Mouse (Mus musculus) MEL (cell line): Measurements from ENCODE around the gene Fam155a. TPM values are rescaled to one million over a fixed set of nuclear protein-coding genes. Genes with fewer than 3 reads are reported as not detected.

Experiments used
- DNase-seq: peaks from one replicate; pipeline ENCODE4 v3.0.0; 2011; ENCODE audit warnings: low read depth, low spot score
- H3K27ac ChIP-seq: 2 replicates; pipeline ENCODE4 v1.5.1; 2012; ENCODE audit warnings: low read depth, mild to moderate bottlenecking, control low read depth, low read length, moderate library complexity; ENCODE audit not compliant: control insufficient read depth
- H3K27me3 ChIP-seq, 2 experiments: fragments of 150-350 bp in 1 of 2; sonication (generic) in 1 of 2; 2 replicates each; pipeline ENCODE4 v1.6.1; 2012; ENCODE audit warnings: low read length in 2 of 2, mild to moderate bottlenecking in 2 of 2, improper control_type of control experiment in 1 of 2, moderate library complexity in 1 of 2; ENCODE audit not compliant: insufficient read depth in 2 of 2, control insufficient read depth in 1 of 2
- H3K36me3 ChIP-seq, 2 experiments: 2 replicates each; pipeline ENCODE4 v1.6.1; 2012 to 2014; ENCODE audit warnings: low read length in 2 of 2, improper control_type of control experiment in 1 of 2, inconsistent platforms in 1 of 2, mild to moderate bottlenecking in 1 of 2; ENCODE audit not compliant: insufficient read depth in 2 of 2, control insufficient read depth in 1 of 2
- H3K4me1 ChIP-seq, 2 experiments: fragments of 150-350 bp in 1 of 2; sonication (generic) in 1 of 2; 2 replicates each; pipeline ENCODE4 v1.6.1; 2012; ENCODE audit warnings: low read length in 2 of 2, improper control_type of control experiment in 1 of 2, mild to moderate bottlenecking in 1 of 2; ENCODE audit not compliant: insufficient read depth in 2 of 2, control insufficient read depth in 1 of 2
- H3K4me3 ChIP-seq, 2 experiments: fragments of 150-350 bp in 1 of 2; sonication (generic) in 1 of 2; 2 replicates each; pipeline ENCODE4 v1.5.1; 2012; ENCODE audit warnings: low read depth in 2 of 2, low read length in 2 of 2, mild to moderate bottlenecking in 2 of 2, moderate library complexity in 2 of 2, control low read depth in 1 of 2, improper control_type of control experiment in 1 of 2; ENCODE audit not compliant: control insufficient read depth in 1 of 2, insufficient read depth in 1 of 2
- H3K79me2 ChIP-seq: 2 replicates; pipeline ENCODE4 v1.6.1; 2012; ENCODE audit warnings: mild to moderate bottlenecking, low read length, moderate library complexity; ENCODE audit not compliant: control insufficient read depth, poor library complexity, insufficient read depth
- H3K9ac ChIP-seq: 2 replicates; pipeline ENCODE4 v1.6.1; 2012; ENCODE audit warnings: low read depth, mild to moderate bottlenecking, control low read depth, low read length, moderate library complexity; ENCODE audit not compliant: control insufficient read depth, poor library complexity, severe bottlenecking
- H3K9me3 ChIP-seq: fragments of 150-350 bp; sonication (generic); replicated peaks from 2 replicates; pipeline ENCODE4 v1.6.1; 2012; ENCODE audit warnings: mild to moderate bottlenecking, low read length, improper control_type of control experiment, moderate library complexity; ENCODE audit not compliant: insufficient read depth
- BHLHE40 ChIP-seq: IDR thresholded peaks from 2 replicates; pipeline ENCODE4 v1.6.1; 2012; ENCODE audit warnings: low read depth, mild to moderate bottlenecking, inconsistent platforms, low read length, improper control_type of control experiment, borderline replicate concordance
- ELF1 ChIP-seq: IDR thresholded peaks from 2 replicates; pipeline ENCODE4 v1.6.1; 2014; ENCODE audit warnings: low read depth, mild to moderate bottlenecking, inconsistent platforms, low read length, improper control_type of control experiment, moderate library complexity
- ETS1 ChIP-seq: IDR thresholded peaks from 2 replicates; pipeline ENCODE4 v1.6.1; 2012; ENCODE audit warnings: low read depth, mild to moderate bottlenecking, inconsistent platforms, low read length, improper control_type of control experiment, moderate library complexity
- JUND ChIP-seq: IDR thresholded peaks from 2 replicates; pipeline ENCODE4 v1.6.1; 2011; ENCODE audit warnings: low read depth, mild to moderate bottlenecking, improper control_type of control experiment, low read length
- KAT2A ChIP-seq: conservative IDR thresholded peaks from 2 replicates; pipeline ENCODE4 v1.6.1; 2012; ENCODE audit warnings: low read depth, low read length, improper control_type of control experiment, inconsistent platforms
- MEF2A ChIP-seq: IDR thresholded peaks from 2 replicates; pipeline ENCODE4 v1.6.1; 2014; ENCODE audit warnings: low read depth, mild to moderate bottlenecking, inconsistent platforms, low read length, improper control_type of control experiment; ENCODE audit not compliant: poor library complexity, insufficient replicate concordance, severe bottlenecking; ENCODE audit errors: extremely low read depth
- MXI1 ChIP-seq: IDR thresholded peaks from 2 replicates; pipeline ENCODE4 v1.6.1; 2011; ENCODE audit warnings: mild to moderate bottlenecking, low read depth, low read length, improper control_type of control experiment
- MYB ChIP-seq: IDR thresholded peaks from 2 replicates; pipeline ENCODE4 v1.6.1; 2011; ENCODE audit warnings: mild to moderate bottlenecking, low read depth, low read length, improper control_type of control experiment
- NRF1 ChIP-seq: IDR thresholded peaks from 2 replicates; pipeline ENCODE4 v1.6.1; 2014; ENCODE audit warnings: low read depth, mild to moderate bottlenecking, inconsistent platforms, low read length, improper control_type of control experiment, moderate library complexity; ENCODE audit not compliant: poor library complexity, insufficient read depth, severe bottlenecking
- POLR2A ChIP-seq, 2 experiments: IDR thresholded peaks; 2 replicates each; pipeline ENCODE4 v1.6.1; 2011 to 2012; ENCODE audit warnings: low read length in 2 of 2, mild to moderate bottlenecking in 2 of 2, control low read depth in 1 of 2, improper control_type of control experiment in 1 of 2, low read depth in 1 of 2, moderate library complexity in 1 of 2; ENCODE audit not compliant: control insufficient read depth in 1 of 2, insufficient read depth in 1 of 2, poor library complexity in 1 of 2
- POLR2AphosphoS2 ChIP-seq: IDR thresholded peaks from 2 replicates; pipeline ENCODE4 v1.6.1; 2011; ENCODE audit warnings: low read length, improper control_type of control experiment
- SIN3A ChIP-seq: IDR thresholded peaks from 2 replicates; pipeline ENCODE4 v1.6.1; 2012; ENCODE audit warnings: low read length, improper control_type of control experiment, inconsistent platforms
- TAL1 ChIP-seq: IDR thresholded peaks from 2 replicates; pipeline ENCODE4 v1.6.1; 2012; ENCODE audit warnings: mild to moderate bottlenecking, inconsistent platforms, low read length, moderate library complexity, mixed read lengths
- TBP ChIP-seq: IDR thresholded peaks from 2 replicates; pipeline ENCODE4 v1.8.0; 2011; ENCODE audit warnings: low read depth, low read length, improper control_type of control experiment
- TCF12 ChIP-seq: IDR thresholded peaks from 2 replicates; pipeline ENCODE4 v1.6.1; 2014; ENCODE audit warnings: low read depth, mild to moderate bottlenecking, inconsistent platforms, low read length, improper control_type of control experiment, moderate library complexity
- USF1 ChIP-seq: IDR thresholded peaks from 2 replicates; pipeline ENCODE4 v1.6.1; 2014; ENCODE audit warnings: low read depth, mild to moderate bottlenecking, inconsistent platforms, low read length, improper control_type of control experiment, moderate library complexity
- polyA plus RNA-seq, 2 experiments: library from polyadenylated mRNA; stranded (reverse) in 1 of 2; unstranded in 1 of 2; fragments of >175 nt in 1 of 2; fragments of >200 nt in 1 of 2; gene quantifications; 2 replicates each; pipeline versions ENCODE4 v1.2.1 to v1.2.4; 2012; ENCODE audit warnings: low replicate concordance in 2 of 2, low read depth in 1 of 2; ENCODE audit not compliant: insufficient read length in 2 of 2, insufficient read depth in 1 of 2, missing spikeins in 1 of 2
- total RNA-seq: library from RNA; depleted of rRNA; stranded (reverse); fragments of 300-350 nt; gene quantifications from 2 replicates; pipeline ENCODE4 v1.2.3, GENCODE M21; 2012

Fam155a gene
- total and polyA plus RNA-seq, 3 experiments = not detected

DNA sequence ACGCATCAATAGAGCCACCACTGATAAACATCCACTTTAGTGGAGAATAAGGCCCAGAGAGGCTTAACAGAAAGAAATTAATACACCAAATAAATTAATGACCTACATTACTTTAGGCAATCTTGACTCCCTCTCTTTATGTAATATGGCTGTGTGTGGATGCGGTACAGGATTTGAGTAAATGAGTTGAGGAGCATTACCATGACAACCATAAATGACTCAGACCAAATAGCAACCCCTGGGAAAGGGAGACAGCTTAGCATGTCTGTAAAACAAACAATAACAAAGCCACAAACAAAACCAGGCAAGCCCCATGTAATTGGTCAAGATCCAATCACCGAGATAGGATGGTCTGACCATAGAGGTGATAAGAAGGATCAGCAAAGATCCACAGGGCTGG lies 244.4 kb downstream of the Fam155a start:
- Histone ChIP-seq H3K9ac (no peak overlapping the region), H3K36me3 (no peaks in the 10 kb centered on the region), H3K9me3 (no peaks in the 10 kb centered on the region), H3K4me3 (no peak overlapping the region), H3K79me2 (no peaks in the 10 kb centered on the region), H3K4me1 (no peaks in the 10 kb centered on the region), H3K27me3 (no peaks in the 10 kb centered on the region), H3K27ac (no peak overlapping the region)
- TF ChIP-seq JUND (no peak), MYB (no peak), TAL1 (no peak), BHLHE40 (no peak), POLR2A (IDR thresholded peaks at IDR 0.05; ENCODE audit: control insufficient read depth in 1 of 2, insufficient read depth in 1 of 2, low read depth in 1 of 2, low read length in 2 of 2, poor library complexity in 1 of 2) (no peak)
- no peak for DNase-seq

DNA sequence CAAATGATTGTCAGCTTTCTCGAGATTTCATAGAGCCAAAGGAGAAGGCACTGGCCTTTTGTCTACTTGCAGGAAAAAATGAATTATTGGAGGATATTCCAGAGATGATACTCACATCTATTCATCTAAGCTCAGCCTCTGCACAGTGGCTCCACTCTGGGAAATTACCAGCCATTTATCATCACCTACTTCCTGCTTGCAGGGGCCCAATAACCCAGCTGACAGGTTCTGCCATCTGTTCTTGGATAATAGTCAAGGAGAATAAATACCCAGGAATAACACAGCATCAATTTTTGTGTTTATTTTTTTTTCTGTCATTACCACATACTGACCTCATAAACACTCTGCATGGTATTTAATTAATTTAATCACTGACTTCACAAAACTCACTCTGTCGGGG lies 249.4 kb downstream of the Fam155a start:
- Histone ChIP-seq H3K9ac (no peak overlapping the region), H3K4me3 (no peak overlapping the region), H3K4me1 (no peaks in the 10 kb centered on the region), H3K36me3 (no peaks in the 10 kb centered on the region), H3K27ac (no peak overlapping the region), H3K9me3 (no peaks in the 10 kb centered on the region), H3K79me2 (no peaks in the 10 kb centered on the region), H3K27me3 (no peaks in the 10 kb centered on the region)
- TF ChIP-seq MEF2A (no peak), TBP (no peak)
- no peak for DNase-seq

DNA sequence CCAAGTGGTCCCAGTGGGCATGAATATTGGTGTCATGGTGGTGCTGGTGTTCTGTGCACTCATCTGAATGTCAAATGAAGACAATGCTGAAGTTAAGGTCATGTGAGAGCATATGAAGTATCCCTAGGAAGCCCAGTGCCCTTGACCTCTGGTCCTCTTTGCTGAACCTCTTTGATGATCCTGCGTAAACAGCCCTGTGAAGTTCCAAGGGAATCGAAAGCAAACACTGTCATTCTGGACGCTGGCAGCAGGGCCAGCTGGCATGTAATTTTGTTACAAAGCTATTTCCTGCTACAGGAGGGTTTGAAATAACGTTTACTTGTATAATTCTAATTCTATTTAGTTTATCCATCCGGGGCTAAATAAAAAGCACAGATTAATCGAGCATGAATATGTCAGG lies 270.2 kb downstream of the Fam155a start:
- H3K9me3 ChIP-seq = no peaks in the 10 kb centered on the region
- no peak overlapping the region for H3K27ac ChIP-seq
- no peak overlapping the region for H3K4me3 ChIP-seq
- TF ChIP-seq TCF12 (no peak), POLR2A (IDR thresholded peaks at IDR 0.05; ENCODE audit: control insufficient read depth in 1 of 2, insufficient read depth in 1 of 2, low read depth in 1 of 2, low read length in 2 of 2, poor library complexity in 1 of 2) (no peak), TBP (no peak), SIN3A (no peak), ELF1 (no peak), MXI1 (no peak), POLR2AphosphoS2 (no peak), JUND (no peak), USF1 (no peak), KAT2A (no peak), NRF1 (no peak), ETS1 (no peak)
- H3K27me3 ChIP-seq = no peaks in the 10 kb centered on the region
- no peak overlapping the region for H3K9ac ChIP-seq
- no peak for DNase-seq
- H3K79me2 ChIP-seq = no peaks in the 10 kb centered on the region
- no peaks in the 10 kb centered on the region for H3K36me3 ChIP-seq
- H3K4me1 ChIP-seq = no peaks in the 10 kb centered on the region
